Mouse (Mus musculus) CH12F3 (cell line): Measurements from ENCODE around the gene Atp1a4.

Source experiments
- in situ Hi-C: fragments of 300-500 bp; cut with MboI; formaldehyde crosslinking; loops from 2 replicates; pipeline ENCODE4 v1.14.3; 2020; ENCODE audit warnings: low sequenced_read_pairs

Atp1a4 gene

GRCm38 (mm10) chr1:172198316-172198715, 59.9 kb downstream of the Atp1a4 start:
- in situ Hi-C loops, result no loop called here

DNA sequence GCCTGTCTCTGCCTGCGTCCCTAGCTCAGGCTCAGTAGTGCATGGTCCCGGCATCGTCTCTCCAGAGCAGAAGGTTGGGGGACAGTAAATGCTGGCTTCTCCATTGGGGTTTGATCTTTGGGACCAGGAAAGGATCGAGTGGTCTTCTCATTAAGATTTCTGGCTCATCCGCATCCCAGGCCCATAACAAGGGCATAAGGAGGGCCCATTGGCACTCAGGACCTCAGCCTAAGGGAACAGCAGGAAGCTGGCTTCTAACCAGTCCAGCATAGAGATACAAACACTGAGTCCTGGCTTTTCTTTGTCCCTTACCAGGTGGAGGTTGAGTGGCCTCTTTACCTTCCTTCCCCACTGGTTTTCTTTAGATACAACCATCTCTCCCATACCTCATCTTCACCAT, 60.4 kb downstream of the Atp1a4 start:
- in situ Hi-C loops, result no loop called here

DNA sequence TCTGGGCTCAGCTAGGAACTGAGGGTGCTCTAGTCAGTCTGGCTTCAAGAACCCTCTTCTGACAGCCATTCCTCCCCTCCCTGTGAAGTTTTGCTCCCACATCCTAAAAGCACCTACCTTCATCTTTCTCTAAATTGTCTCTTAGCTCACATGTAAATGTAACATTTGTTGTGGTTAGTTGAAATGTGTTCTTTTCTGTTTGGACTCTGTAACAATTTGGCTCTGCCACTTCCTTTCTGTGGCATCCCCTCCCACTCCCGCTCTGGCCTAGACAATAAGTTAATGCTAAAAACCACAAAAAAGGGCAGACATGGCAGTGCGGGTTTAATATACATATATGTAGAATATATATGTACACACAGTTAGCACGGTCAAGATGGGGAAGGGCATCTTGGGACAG, 61.1 kb downstream of the Atp1a4 start:
- in situ Hi-C loops, result no loop called here

DNA sequence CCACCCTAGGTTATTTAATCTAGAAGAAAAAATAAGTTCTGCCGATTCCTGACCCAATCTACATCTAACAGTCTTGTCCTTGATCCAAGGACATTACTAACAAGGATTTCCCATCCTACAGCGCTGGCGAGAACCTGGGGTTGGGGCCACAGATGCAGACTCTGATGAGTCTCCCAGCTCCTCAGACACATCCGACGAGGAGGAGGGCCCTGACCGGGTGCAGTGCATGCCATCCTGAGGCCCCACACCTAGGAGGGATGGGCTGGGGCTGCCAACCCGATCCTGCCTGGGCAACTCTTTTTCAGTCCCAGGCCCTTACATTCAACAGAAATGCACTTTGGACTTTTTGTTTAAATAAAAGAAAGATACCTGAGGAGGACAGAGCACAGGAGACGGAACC, 63.8 kb downstream of the Atp1a4 start:
- in situ Hi-C loops, result no loop called here

- in situ Hi-C loops, result no loop called here
Measured at GRCm38 (mm10) chr1:172192217-172192616, 66.0 kb downstream of the Atp1a4 start.

- in situ Hi-C loops, result no loop called here
Measured at GRCm38 (mm10) chr1:172191578-172191977, 66.6 kb downstream of the Atp1a4 start.

- in situ Hi-C loops, result no loop called here
Measured at GRCm38 (mm10) chr1:172188891-172189290, 69.3 kb downstream of the Atp1a4 start.

- in situ Hi-C loops, result no loop called here
Measured at GRCm38 (mm10) chr1:172186401-172187289, 71.6 kb downstream of the Atp1a4 start.

GRCm38 (mm10) chr1:172183915-172184314, 74.3 kb downstream of the Atp1a4 start:
- in situ Hi-C loops, result no loop called here

- in situ Hi-C loops, result no loop called here
Measured at GRCm38 (mm10) chr1:172183056-172183455, 75.2 kb downstream of the Atp1a4 start.

DNA sequence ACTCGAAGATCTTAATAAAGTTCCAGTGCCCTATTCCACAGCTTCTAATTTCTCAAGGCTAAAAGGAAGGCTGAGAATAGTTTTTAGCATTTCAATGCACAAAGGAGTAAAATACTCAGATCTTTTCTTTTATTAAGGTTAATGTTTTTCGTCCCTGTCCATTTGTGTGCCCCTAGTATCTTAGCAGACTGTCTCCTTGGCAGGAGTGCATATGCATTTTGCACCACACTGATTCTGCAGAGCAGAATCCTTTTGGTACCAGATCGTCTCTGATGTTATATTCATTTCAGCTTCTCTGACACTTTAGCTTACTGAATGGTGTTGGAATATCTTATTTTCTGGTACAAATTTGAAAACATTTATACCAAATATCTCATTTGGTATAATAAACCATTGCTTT, 76.4 kb downstream of the Atp1a4 start:
- in situ Hi-C loops, result no loop called here

DNA sequence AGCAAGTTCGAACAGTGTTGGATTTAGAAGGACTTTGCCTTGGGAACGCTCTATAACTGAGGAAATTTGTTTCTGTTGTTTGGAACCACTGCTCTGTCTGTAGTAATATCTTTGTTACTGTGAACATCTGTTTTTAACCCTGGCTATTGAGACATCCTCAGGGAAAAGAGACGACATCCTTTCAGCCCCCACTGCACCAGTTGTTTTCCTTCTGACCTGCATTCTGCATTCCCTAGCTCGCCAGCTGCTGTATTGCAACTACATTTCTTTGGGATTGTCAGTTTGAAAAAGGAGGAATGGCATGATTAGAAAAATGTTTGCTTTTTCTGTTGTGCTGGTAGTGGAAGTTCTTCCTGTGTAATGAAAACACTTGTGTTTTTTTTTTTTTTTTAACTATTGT, 77.3 kb downstream of the Atp1a4 start:
- in situ Hi-C loops, result no loop called here

DNA sequence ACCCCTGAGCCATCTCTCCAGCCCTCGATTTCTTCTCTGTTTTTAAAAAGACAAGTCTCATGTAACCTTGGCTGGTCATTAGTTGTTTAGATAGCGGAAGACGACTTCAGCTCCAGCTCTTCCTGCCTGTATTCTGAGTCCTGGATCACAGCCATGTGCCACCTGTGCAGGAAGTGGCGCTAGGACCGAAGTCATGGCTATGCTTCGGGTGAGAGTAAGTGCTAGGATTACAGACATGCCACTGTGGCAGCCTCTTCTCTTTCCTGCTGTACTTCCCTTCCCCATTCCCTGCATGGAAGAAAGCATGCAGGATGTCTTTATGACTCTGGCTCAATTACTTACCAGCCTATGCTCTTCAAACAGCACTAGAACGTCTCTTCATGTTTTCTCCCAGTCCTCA, 79.1 kb downstream of the Atp1a4 start:
- in situ Hi-C loops, result no loop called here

GRCm38 (mm10) chr1:172177791-172178190, 80.4 kb downstream of the Atp1a4 start:
- in situ Hi-C loops, result no loop called here
